Mouse (Mus musculus) MEL (cell line): ENCODE measurements around the gene Col11a2. TPM values are rescaled to one million over a fixed set of nuclear protein-coding genes. Genes with fewer than 3 reads are reported as not detected.

Experiments
- DNase-seq: peaks from one replicate; pipeline ENCODE4 v3.0.0; 2011; ENCODE audit warnings: low read depth, low spot score
- H3K27ac ChIP-seq: 2 replicates; pipeline ENCODE4 v1.5.1; 2012; ENCODE audit warnings: low read depth, mild to moderate bottlenecking, control low read depth, low read length, moderate library complexity; ENCODE audit not compliant: control insufficient read depth
- H3K27me3 ChIP-seq, 2 experiments: fragments of 150-350 bp in 1 of 2; sonication (generic) in 1 of 2; 2 replicates each; pipeline ENCODE4 v1.6.1; 2012; ENCODE audit warnings: low read length in 2 of 2, mild to moderate bottlenecking in 2 of 2, improper control_type of control experiment in 1 of 2, moderate library complexity in 1 of 2; ENCODE audit not compliant: insufficient read depth in 2 of 2, control insufficient read depth in 1 of 2
- H3K36me3 ChIP-seq, 2 experiments: 2 replicates each; pipeline ENCODE4 v1.6.1; 2012 to 2014; ENCODE audit warnings: low read length in 2 of 2, improper control_type of control experiment in 1 of 2, inconsistent platforms in 1 of 2, mild to moderate bottlenecking in 1 of 2; ENCODE audit not compliant: insufficient read depth in 2 of 2, control insufficient read depth in 1 of 2
- H3K4me1 ChIP-seq, 2 experiments: fragments of 150-350 bp in 1 of 2; sonication (generic) in 1 of 2; 2 replicates each; pipeline ENCODE4 v1.6.1; 2012; ENCODE audit warnings: low read length in 2 of 2, improper control_type of control experiment in 1 of 2, mild to moderate bottlenecking in 1 of 2; ENCODE audit not compliant: insufficient read depth in 2 of 2, control insufficient read depth in 1 of 2
- H3K4me3 ChIP-seq, 2 experiments: fragments of 150-350 bp in 1 of 2; sonication (generic) in 1 of 2; 2 replicates each; pipeline ENCODE4 v1.5.1; 2012; ENCODE audit warnings: low read depth in 2 of 2, low read length in 2 of 2, mild to moderate bottlenecking in 2 of 2, moderate library complexity in 2 of 2, control low read depth in 1 of 2, improper control_type of control experiment in 1 of 2; ENCODE audit not compliant: control insufficient read depth in 1 of 2, insufficient read depth in 1 of 2
- H3K79me2 ChIP-seq: 2 replicates; pipeline ENCODE4 v1.6.1; 2012; ENCODE audit warnings: mild to moderate bottlenecking, low read length, moderate library complexity; ENCODE audit not compliant: control insufficient read depth, poor library complexity, insufficient read depth
- H3K9ac ChIP-seq: 2 replicates; pipeline ENCODE4 v1.6.1; 2012; ENCODE audit warnings: low read depth, mild to moderate bottlenecking, control low read depth, low read length, moderate library complexity; ENCODE audit not compliant: control insufficient read depth, poor library complexity, severe bottlenecking
- H3K9me3 ChIP-seq: fragments of 150-350 bp; sonication (generic); replicated peaks from 2 replicates; pipeline ENCODE4 v1.6.1; 2012; ENCODE audit warnings: mild to moderate bottlenecking, low read length, improper control_type of control experiment, moderate library complexity; ENCODE audit not compliant: insufficient read depth
- BHLHE40 ChIP-seq: IDR thresholded peaks from 2 replicates; pipeline ENCODE4 v1.6.1; 2012; ENCODE audit warnings: low read depth, mild to moderate bottlenecking, inconsistent platforms, low read length, improper control_type of control experiment, borderline replicate concordance
- CHD1 ChIP-seq: IDR thresholded peaks from 2 replicates; pipeline ENCODE4 v1.6.1; 2012; ENCODE audit warnings: low read depth, mild to moderate bottlenecking, inconsistent platforms, low read length, improper control_type of control experiment
- E2F4 ChIP-seq: IDR thresholded peaks from 2 replicates; pipeline ENCODE4 v1.6.1; 2011; ENCODE audit warnings: low read depth, low read length, improper control_type of control experiment, borderline replicate concordance
- ELF1 ChIP-seq: IDR thresholded peaks from 2 replicates; pipeline ENCODE4 v1.6.1; 2014; ENCODE audit warnings: low read depth, mild to moderate bottlenecking, inconsistent platforms, low read length, improper control_type of control experiment, moderate library complexity
- GABPA ChIP-seq: IDR thresholded peaks from 2 replicates; pipeline ENCODE4 v1.6.1; 2012; ENCODE audit warnings: low read depth, mild to moderate bottlenecking, inconsistent platforms, low read length, improper control_type of control experiment, moderate library complexity
- JUND ChIP-seq: IDR thresholded peaks from 2 replicates; pipeline ENCODE4 v1.6.1; 2011; ENCODE audit warnings: low read depth, mild to moderate bottlenecking, improper control_type of control experiment, low read length
- KAT2A ChIP-seq: conservative IDR thresholded peaks from 2 replicates; pipeline ENCODE4 v1.6.1; 2012; ENCODE audit warnings: low read depth, low read length, improper control_type of control experiment, inconsistent platforms
- MAFK ChIP-seq: IDR thresholded peaks from 2 replicates; pipeline ENCODE4 v1.6.1; 2011; ENCODE audit warnings: low read depth, mild to moderate bottlenecking, low read length, improper control_type of control experiment, borderline replicate concordance
- MAX ChIP-seq: IDR thresholded peaks from 2 replicates; pipeline ENCODE4 v1.6.1; 2011; ENCODE audit warnings: low read length, improper control_type of control experiment
- MAZ ChIP-seq: IDR thresholded peaks from 2 replicates; pipeline ENCODE4 v1.6.1; 2012; ENCODE audit warnings: low read depth, mild to moderate bottlenecking, inconsistent platforms, low read length, improper control_type of control experiment
- MEF2A ChIP-seq: IDR thresholded peaks from 2 replicates; pipeline ENCODE4 v1.6.1; 2014; ENCODE audit warnings: low read depth, mild to moderate bottlenecking, inconsistent platforms, low read length, improper control_type of control experiment; ENCODE audit not compliant: poor library complexity, insufficient replicate concordance, severe bottlenecking; ENCODE audit errors: extremely low read depth
- MXI1 ChIP-seq: IDR thresholded peaks from 2 replicates; pipeline ENCODE4 v1.6.1; 2011; ENCODE audit warnings: mild to moderate bottlenecking, low read depth, low read length, improper control_type of control experiment
- MYB ChIP-seq: IDR thresholded peaks from 2 replicates; pipeline ENCODE4 v1.6.1; 2011; ENCODE audit warnings: mild to moderate bottlenecking, low read depth, low read length, improper control_type of control experiment
- MYC ChIP-seq: IDR thresholded peaks from 2 replicates; pipeline ENCODE4 v1.6.1; 2011; ENCODE audit warnings: low read depth, mild to moderate bottlenecking, low read length, improper control_type of control experiment, moderate library complexity
- NELFE ChIP-seq: IDR thresholded peaks from 2 replicates; pipeline ENCODE4 v1.6.1; 2011; ENCODE audit warnings: low read depth, low read length, improper control_type of control experiment
- NRF1 ChIP-seq: IDR thresholded peaks from 2 replicates; pipeline ENCODE4 v1.6.1; 2014; ENCODE audit warnings: low read depth, mild to moderate bottlenecking, inconsistent platforms, low read length, improper control_type of control experiment, moderate library complexity; ENCODE audit not compliant: poor library complexity, insufficient read depth, severe bottlenecking
- POLR2AphosphoS5 ChIP-seq: IDR thresholded peaks from 2 replicates; pipeline ENCODE4 v1.6.1; 2012; ENCODE audit warnings: low read depth, borderline replicate concordance, mild to moderate bottlenecking, inconsistent platforms, low read length, moderate library complexity, mixed read lengths
- RAD21 ChIP-seq: IDR thresholded peaks from 2 replicates; pipeline ENCODE4 v1.6.1; 2011; ENCODE audit warnings: mild to moderate bottlenecking, low read depth, low read length, improper control_type of control experiment
- RCOR1 ChIP-seq: IDR thresholded peaks from 2 replicates; pipeline ENCODE4 v1.6.1; 2012; ENCODE audit warnings: low read depth, mild to moderate bottlenecking, inconsistent platforms, low read length, improper control_type of control experiment
- SIN3A ChIP-seq: IDR thresholded peaks from 2 replicates; pipeline ENCODE4 v1.6.1; 2012; ENCODE audit warnings: low read length, improper control_type of control experiment, inconsistent platforms
- SMC3 ChIP-seq: IDR thresholded peaks from 2 replicates; pipeline ENCODE4 v1.6.1; 2011; ENCODE audit warnings: low read depth, low read length, improper control_type of control experiment
- TCF12 ChIP-seq: IDR thresholded peaks from 2 replicates; pipeline ENCODE4 v1.6.1; 2014; ENCODE audit warnings: low read depth, mild to moderate bottlenecking, inconsistent platforms, low read length, improper control_type of control experiment, moderate library complexity
- UBTF ChIP-seq: IDR thresholded peaks from 2 replicates; pipeline ENCODE4 v1.6.1; 2012; ENCODE audit warnings: low read depth, mild to moderate bottlenecking, inconsistent platforms, low read length, improper control_type of control experiment, moderate library complexity, borderline replicate concordance; ENCODE audit not compliant: insufficient read depth
- USF1 ChIP-seq: IDR thresholded peaks from 2 replicates; pipeline ENCODE4 v1.6.1; 2014; ENCODE audit warnings: low read depth, mild to moderate bottlenecking, inconsistent platforms, low read length, improper control_type of control experiment, moderate library complexity
- ZC3H11A ChIP-seq: IDR thresholded peaks from 2 replicates; pipeline ENCODE4 v1.6.1; 2012; ENCODE audit warnings: low read depth, mild to moderate bottlenecking, inconsistent platforms, low read length, improper control_type of control experiment
- ZNF384 ChIP-seq: IDR thresholded peaks from 2 replicates; pipeline ENCODE4 v1.6.1; 2012; ENCODE audit warnings: low read depth, mild to moderate bottlenecking, inconsistent platforms, low read length, improper control_type of control experiment
- polyA plus RNA-seq, 2 experiments: library from polyadenylated mRNA; stranded (reverse) in 1 of 2; unstranded in 1 of 2; fragments of >175 nt in 1 of 2; fragments of >200 nt in 1 of 2; gene quantifications; 2 replicates each; pipeline versions ENCODE4 v1.2.1 to v1.2.4; 2012; ENCODE audit warnings: low replicate concordance in 2 of 2, low read depth in 1 of 2; ENCODE audit not compliant: insufficient read length in 2 of 2, insufficient read depth in 1 of 2, missing spikeins in 1 of 2
- total RNA-seq: library from RNA; depleted of rRNA; stranded (reverse); fragments of 300-350 nt; gene quantifications from 2 replicates; pipeline ENCODE4 v1.2.3, GENCODE M21; 2012

Gene Col11a2
- total and polyA plus RNA-seq, 3 experiments = 4.6 to 14.5 TPM; not detected in 1

DNA sequence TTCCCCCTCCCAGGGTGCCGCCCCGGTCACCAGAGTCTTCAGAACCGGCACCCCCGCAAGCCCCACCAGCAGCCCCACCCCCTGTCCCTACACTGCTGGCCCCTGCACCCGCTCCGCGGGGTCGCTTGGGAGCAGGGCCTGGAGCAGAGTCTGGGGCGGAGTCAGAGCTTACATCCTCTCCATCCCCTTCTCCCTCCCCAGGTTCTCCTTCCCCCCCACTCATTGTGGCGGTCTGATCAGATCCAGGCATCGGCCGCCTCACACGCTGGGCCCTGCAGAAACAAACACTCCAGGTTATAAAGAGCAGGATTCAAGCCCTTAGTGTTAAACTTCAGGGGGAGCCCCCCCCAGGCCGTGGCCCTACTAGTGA, 16.8 kb upstream of the Col11a2 start:
- H3K4me1 ChIP-seq = peaks cover 0 to 16% of the 10 kb centered on the region in 2 experiments; a peak in 2 of 4 replicates
- H3K79me2 ChIP-seq = peaks cover 13% of the 10 kb centered on the region
- TF ChIP-seq JUND (no peak), MXI1 (no peak), USF1 (no peak), MYB (no peak), ZNF384 (no peak), MAX (no peak), CHD1 (no peak), KAT2A (no peak), GABPA (no peak), POLR2AphosphoS5 (no peak), MEF2A (no peak), MAFK (no peak), BHLHE40 (no peak), RAD21 (no peak), ELF1 (no peak), SMC3 (no peak), NRF1 (no peak), NELFE (no peak), MYC (no peak)
- no peak overlapping the region for H3K4me3 ChIP-seq
- no peak for DNase-seq
- no peaks in the 10 kb centered on the region for H3K27me3 ChIP-seq
- no peaks in the 10 kb centered on the region for H3K9me3 ChIP-seq
- H3K27ac ChIP-seq = no peak overlapping the region
- H3K36me3 ChIP-seq = peaks cover 0 to 7% of the 10 kb centered on the region in 2 experiments; a peak in 2 of 4 replicates
- H3K9ac ChIP-seq = no peak overlapping the region

DNA sequence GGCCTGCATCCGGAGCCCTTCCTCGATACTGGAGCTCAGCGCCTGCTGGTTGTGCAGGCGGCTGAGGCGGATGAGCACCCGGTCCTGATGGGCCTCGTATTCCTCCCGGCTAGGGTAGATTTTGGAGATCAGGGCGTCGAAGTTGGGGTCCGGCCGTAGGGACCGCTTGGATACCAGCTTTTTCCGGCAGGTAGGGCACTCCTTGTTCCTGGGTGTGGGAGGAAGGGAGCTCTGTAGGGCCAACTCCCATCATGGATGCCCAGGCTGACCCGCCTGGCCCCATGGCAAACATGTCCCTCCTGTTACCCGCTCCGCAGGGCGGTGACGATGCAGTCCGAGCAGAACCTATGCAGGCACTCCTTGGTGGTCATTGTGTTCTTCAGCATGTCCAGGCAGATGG, 16.2 kb upstream of the Col11a2 start:
- H3K9ac ChIP-seq = no peak overlapping the region
- H3K36me3 ChIP-seq = peaks cover 0 to 7% of the 10 kb centered on the region in 2 experiments; a peak in 2 of 4 replicates
- H3K4me3 ChIP-seq = no peak overlapping the region
- no peak for DNase-seq
- H3K9me3 ChIP-seq = no peaks in the 10 kb centered on the region
- H3K27ac ChIP-seq = no peak overlapping the region
- peaks cover 16% of the 10 kb centered on the region for H3K79me2 ChIP-seq
- H3K4me1 ChIP-seq = peaks cover 0 to 16% of the 10 kb centered on the region in 2 experiments; a peak in 2 of 4 replicates
- TF ChIP-seq E2F4 (no peak), KAT2A (no peak), MXI1 (no peak), MYB (no peak), TCF12 (no peak), POLR2AphosphoS5 (no peak), MAX (no peak), RAD21 (no peak), RCOR1 (no peak), JUND (no peak), BHLHE40 (no peak), ELF1 (no peak), UBTF (no peak), MAZ (no peak), ZC3H11A (no peak), SIN3A (no peak)
- no peaks in the 10 kb centered on the region for H3K27me3 ChIP-seq
